Mouse (Mus musculus) C2C12 (cell line): ENCODE data around the gene Postn.

Experiments used
- CEBPB ChIP-seq: IDR thresholded peaks from one replicate; pipeline ENCODE4 v1.6.1; 2011; ENCODE audit warnings: low read depth, mild to moderate bottlenecking, control low read depth, moderate library complexity
- CTCF ChIP-seq: IDR thresholded peaks from one replicate; pipeline ENCODE4 v1.5.1; 2011; ENCODE audit not compliant: control insufficient read depth, insufficient read depth, insufficient read length
- FOSL1 ChIP-seq: IDR thresholded peaks from one replicate; pipeline ENCODE4 v1.8.0; 2011; ENCODE audit warnings: mild to moderate bottlenecking, low read length; ENCODE audit not compliant: poor library complexity, insufficient read depth, severe bottlenecking
- MAX ChIP-seq: IDR thresholded peaks from one replicate; pipeline ENCODE4 v1.6.1; 2011; ENCODE audit warnings: mild to moderate bottlenecking, control low read depth
- MYOD1 ChIP-seq: IDR thresholded peaks from one replicate; pipeline ENCODE4 v1.6.1; 2011; ENCODE audit warnings: low read depth; ENCODE audit not compliant: control insufficient read depth, insufficient read length
- MYOG ChIP-seq: IDR thresholded peaks from one replicate; pipeline ENCODE4 v1.6.1; 2011; ENCODE audit not compliant: control insufficient read depth, insufficient read length; ENCODE audit errors: extremely low read depth
- USF1 ChIP-seq: IDR thresholded peaks from one replicate; pipeline ENCODE4 v1.6.1; 2011; ENCODE audit warnings: low read depth, mild to moderate bottlenecking, control low read depth, moderate library complexity

GRCm38 (mm10) chr3:54431663-54432062 is 70.8 kb downstream of the Postn start:
- TF ChIP-seq CTCF, result no peak
- no peak for TF ChIP-seq USF1
- no peak for TF ChIP-seq MYOG
- no peak for TF ChIP-seq MYOD1
- no peak for TF ChIP-seq MAX
- no peak for TF ChIP-seq FOSL1
- TF ChIP-seq CEBPB, result no peak
